Mouse (Mus musculus): ENCODE results near the gene Gm9918.

DNA sequence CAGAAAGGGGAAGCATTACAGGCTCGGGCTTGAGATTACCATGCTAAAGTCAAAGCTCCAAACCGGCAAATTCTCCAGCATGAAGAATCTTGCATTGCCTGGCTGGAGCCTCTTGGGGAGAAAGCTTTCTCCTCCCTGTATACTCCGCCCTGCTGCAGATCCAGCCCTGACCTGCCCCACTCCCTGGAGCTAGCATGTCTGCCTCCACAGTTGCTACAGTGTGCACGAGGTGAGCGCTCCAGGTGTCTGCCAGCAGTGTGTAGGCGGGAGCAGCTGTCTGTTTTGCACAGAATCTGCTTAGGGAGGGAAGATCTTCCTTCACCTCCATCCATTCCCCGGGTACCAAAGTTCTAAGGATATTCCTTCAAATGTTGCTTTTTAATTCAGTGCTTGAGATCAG, 7.8 kb upstream of the Gm9918 start:
- TF ChIP-seq POLR2A (IDR thresholded peaks at IDR 0.05; ENCODE audit: borderline replicate concordance, low read depth, low read length): no peak
- no peak for TF ChIP-seq CTCF (IDR thresholded peaks at IDR 0.05; ENCODE audit: low read depth, low read length)
